Mouse (Mus musculus) brain, embryonic 14.5 days (tissue): ENCODE measurements at regions not wholly inside any gene's neighbourhood (a gene's known extent, or its start where the extent isn't known, plus 50 kb on each side); places are given as distances from the start of the nearest gene placed in this dataset.

Source experiments
- CTCF ChIP-seq: fragments of 200-500 bp; IDR thresholded peaks from 2 replicates; pipeline ENCODE4 v1.5.1; 2012; ENCODE audit warnings: inconsistent platforms, mild to moderate bottlenecking, moderate library complexity, borderline replicate concordance; ENCODE audit not compliant: insufficient read depth, insufficient read length; ENCODE audit errors: extremely low read depth
- POLR2A ChIP-seq: fragments of 200-500 bp; IDR thresholded peaks from 2 replicates; pipeline ENCODE4 v1.6.1; 2012; ENCODE audit warnings: mild to moderate bottlenecking, inconsistent platforms, borderline replicate concordance; ENCODE audit not compliant: poor library complexity, insufficient read depth, insufficient read length, severe bottlenecking; ENCODE audit errors: extremely low read depth

DNA sequence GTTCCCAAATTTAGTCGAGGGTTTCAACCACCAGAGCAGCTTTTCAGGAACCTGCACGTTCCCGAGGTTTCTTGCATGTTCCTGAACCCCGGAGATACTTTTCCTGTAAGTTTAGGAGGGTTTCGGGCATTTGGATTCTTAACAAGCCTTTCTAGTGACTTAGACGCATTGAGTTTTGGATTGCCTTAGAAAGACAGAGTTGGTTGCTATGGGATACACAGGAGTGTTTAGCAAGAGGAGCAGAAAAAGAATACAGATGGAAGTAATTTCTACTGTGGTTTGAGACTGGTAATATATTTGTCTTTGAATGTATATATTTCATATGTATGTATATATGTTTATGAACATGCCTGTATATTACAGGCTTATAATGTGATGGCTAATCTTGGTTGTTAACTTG is 266.8 kb downstream of the Dok5 start:
- TF ChIP-seq POLR2A (no peak), CTCF (no peak)
